Mouse (Mus musculus): Measurements from ENCODE around the gene Gm11037. TPM values are rescaled to one million over a fixed set of nuclear protein-coding genes. Genes with fewer than 3 reads are reported as not detected.
A peak's percentile ranks its signal among the peaks of the same experiment; 100 is the strongest.
"Not testable (repeated sequence)": the region's sequence is repeated elsewhere in the genome, so short reads cannot be mapped to it uniquely, and the experiment has no call there.

Gm11037 gene
- total and polyA plus RNA-seq, 2 experiments from 2014 or later = not detected

- no peaks in the 10 kb centered on the region for H3K27me3 ChIP-seq (ENCODE audit: insufficient read depth, low read length)
- no peak for TF ChIP-seq CTCF (IDR thresholded peaks at IDR 0.05)
- ATAC-seq (ENCODE audit: low FRiP score) = no peak
- no peaks in the 10 kb centered on the region for H3K36me3 ChIP-seq (ENCODE audit: insufficient read depth, low read length)
- H3K9me3 ChIP-seq (ENCODE audit: low read length) = no peaks in the 10 kb centered on the region
- DNase-seq (ENCODE audit: low spot score) = no peak
- H3K4me1 ChIP-seq (ENCODE audit: insufficient read depth, low read length) = no peaks in the 10 kb centered on the region
- H3K4me3 ChIP-seq (ENCODE audit: low read depth, low read length) = no peak overlapping the region
- H3K27ac ChIP-seq (ENCODE audit: low read depth, low read length) = no peak overlapping the region
- 88% methylated on average over 5 of the region's 5 CpGs for WGBS
- no peak overlapping the region for H3K9ac ChIP-seq (replicated peaks; ENCODE audit: low read length, poor library complexity, severe bottlenecking)
- H3K4me2 ChIP-seq (ENCODE audit: low read depth, low read length, poor library complexity, severe bottlenecking) = no peak overlapping the region
Measured at GRCm38 (mm10) chr2:131093577-131093976, 39.7 kb upstream of the Gm11037 start.

- Histone ChIP-seq H3K9ac (replicated peaks; ENCODE audit: low read length, poor library complexity, severe bottlenecking) (no peak overlapping the region), H3K27me3 (ENCODE audit: insufficient read depth, low read length) (no peaks in the 10 kb centered on the region), H3K4me3 (ENCODE audit: low read depth, low read length) (no peak overlapping the region), H3K27ac (ENCODE audit: low read depth, low read length) (no peak overlapping the region), H3K4me1 (ENCODE audit: insufficient read depth, low read length) (no peaks in the 10 kb centered on the region), H3K36me3 (ENCODE audit: insufficient read depth, low read length) (no peaks in the 10 kb centered on the region), H3K9me3 (ENCODE audit: low read length) (no peaks in the 10 kb centered on the region), H3K4me2 (ENCODE audit: low read depth, low read length, poor library complexity, severe bottlenecking) (no peak overlapping the region)
- DNase-seq (ENCODE audit: low spot score) (peak; percentile 74), ATAC-seq (ENCODE audit: low FRiP score) (no peak)
- TF ChIP-seq CTCF (IDR thresholded peaks at IDR 0.05) = peak; percentile 85
- WGBS = 0% methylated on average over 1 of the region's 1 CpGs
Measured at GRCm38 (mm10) chr2:131094823-131095222, 38.5 kb upstream of the Gm11037 start.

- peak; percentile 2 for DNase-seq (ENCODE audit: low spot score)
- Histone ChIP-seq H3K4me2 (ENCODE audit: low read depth, low read length, poor library complexity, severe bottlenecking) (no peak overlapping the region), H3K9ac (replicated peaks; ENCODE audit: low read length, poor library complexity, severe bottlenecking) (no peak overlapping the region), H3K27ac (ENCODE audit: low read depth, low read length) (no peak overlapping the region), H3K4me1 (ENCODE audit: insufficient read depth, low read length) (no peaks in the 10 kb centered on the region), H3K4me3 (ENCODE audit: low read depth, low read length) (no peak overlapping the region), H3K9me3 (ENCODE audit: low read length) (no peaks in the 10 kb centered on the region), H3K27me3 (ENCODE audit: insufficient read depth, low read length) (no peaks in the 10 kb centered on the region), H3K36me3 (ENCODE audit: insufficient read depth, low read length) (no peaks in the 10 kb centered on the region)
- ATAC-seq (ENCODE audit: low FRiP score) = no peak
- 22% methylated on average over 9 of the region's 9 CpGs for WGBS
- no peak for TF ChIP-seq CTCF (IDR thresholded peaks at IDR 0.05)
Measured at GRCm38 (mm10) chr2:131096101-131096795, 37.0 kb upstream of the Gm11037 start.

GRCm38 (mm10) chr2:131097087-131097486 lies 36.2 kb upstream of the Gm11037 start:
- Histone ChIP-seq H3K27ac (ENCODE audit: low read depth, low read length) (no peak overlapping the region), H3K4me1 (ENCODE audit: insufficient read depth, low read length) (no peaks in the 10 kb centered on the region), H3K4me2 (ENCODE audit: low read depth, low read length, poor library complexity, severe bottlenecking) (no peak overlapping the region), H3K9ac (replicated peaks; ENCODE audit: low read length, poor library complexity, severe bottlenecking) (no peak overlapping the region), H3K27me3 (ENCODE audit: insufficient read depth, low read length) (no peaks in the 10 kb centered on the region), H3K36me3 (ENCODE audit: insufficient read depth, low read length) (no peaks in the 10 kb centered on the region), H3K9me3 (ENCODE audit: low read length) (no peaks in the 10 kb centered on the region), H3K4me3 (ENCODE audit: low read depth, low read length) (no peak overlapping the region)
- ATAC-seq (ENCODE audit: low FRiP score) (no peak), DNase-seq (ENCODE audit: low spot score) (no peak)
- no peak for TF ChIP-seq CTCF (IDR thresholded peaks at IDR 0.05)
- 77% methylated on average over 4 of the region's 4 CpGs for WGBS

GRCm38 (mm10) chr2:131101530-131101929 lies 31.8 kb upstream of the Gm11037 start:
- no peak for TF ChIP-seq CTCF (IDR thresholded peaks at IDR 0.05)
- 70% methylated on average over 3 of the region's 3 CpGs for WGBS
- H3K4me2 ChIP-seq (ENCODE audit: low read depth, low read length, poor library complexity, severe bottlenecking) = no peak overlapping the region
- no peaks in the 10 kb centered on the region for H3K36me3 ChIP-seq (ENCODE audit: insufficient read depth, low read length)
- ATAC-seq (ENCODE audit: low FRiP score) = no peak
- H3K9ac ChIP-seq (replicated peaks; ENCODE audit: low read length, poor library complexity, severe bottlenecking) = no peak overlapping the region
- H3K4me1 ChIP-seq (ENCODE audit: insufficient read depth, low read length) = no peaks in the 10 kb centered on the region
- H3K9me3 ChIP-seq (ENCODE audit: low read length) = no peaks in the 10 kb centered on the region
- no peak overlapping the region for H3K27ac ChIP-seq (ENCODE audit: low read depth, low read length)
- no peak for DNase-seq (ENCODE audit: low spot score)
- H3K27me3 ChIP-seq (ENCODE audit: insufficient read depth, low read length) = no peaks in the 10 kb centered on the region
- H3K4me3 ChIP-seq (ENCODE audit: low read depth, low read length) = no peak overlapping the region

GRCm38 (mm10) chr2:131104021-131104420 lies 29.3 kb upstream of the Gm11037 start:
- ATAC-seq (ENCODE audit: low FRiP score) (no peak), DNase-seq (ENCODE audit: low spot score) (no peak)
- no peaks in the 10 kb centered on the region for H3K4me1 ChIP-seq (ENCODE audit: insufficient read depth, low read length)
- TF ChIP-seq CTCF (IDR thresholded peaks at IDR 0.05) = no peak
- H3K36me3 ChIP-seq (ENCODE audit: insufficient read depth, low read length) = no peaks in the 10 kb centered on the region
- no peaks in the 10 kb centered on the region for H3K27me3 ChIP-seq (ENCODE audit: insufficient read depth, low read length)
- H3K4me3 ChIP-seq (ENCODE audit: low read depth, low read length) = no peak overlapping the region
- no peak overlapping the region for H3K4me2 ChIP-seq (ENCODE audit: low read depth, low read length, poor library complexity, severe bottlenecking)
- WGBS = 82% methylated on average over 4 of the region's 4 CpGs
- no peak overlapping the region for H3K9ac ChIP-seq (replicated peaks; ENCODE audit: low read length, poor library complexity, severe bottlenecking)
- no peak overlapping the region for H3K27ac ChIP-seq (ENCODE audit: low read depth, low read length)
- no peaks in the 10 kb centered on the region for H3K9me3 ChIP-seq (ENCODE audit: low read length)

- not testable (repeated sequence) for H3K9me3 ChIP-seq (ENCODE audit: low read length); H3K9ac ChIP-seq (replicated peaks; ENCODE audit: low read length, poor library complexity, severe bottlenecking); H3K4me1 ChIP-seq (ENCODE audit: insufficient read depth, low read length); H3K4me2 ChIP-seq (ENCODE audit: low read depth, low read length, poor library complexity, severe bottlenecking); H3K36me3 ChIP-seq (ENCODE audit: insufficient read depth, low read length); H3K27me3 ChIP-seq (ENCODE audit: insufficient read depth, low read length); H3K27ac ChIP-seq (ENCODE audit: low read depth, low read length); H3K4me3 ChIP-seq (ENCODE audit: low read depth, low read length); ATAC-seq (ENCODE audit: low FRiP score); DNase-seq (ENCODE audit: low spot score)
- WGBS = 70% methylated on average over 4 of the region's 4 CpGs
Measured at GRCm38 (mm10) chr2:131105061-131105460, 28.2 kb upstream of the Gm11037 start.

Data from midbrain, postnatal 0 days (tissue).